Mouse (Mus musculus) spleen, postnatal 4 days (tissue): ENCODE results near the gene Plekha5.
"Not testable (repeated sequence)": the region's sequence is repeated elsewhere in the genome, so short reads cannot be mapped to it uniquely, and the experiment has no call there.

Experiments used
- DNase-seq, 2 experiments: peaks; one replicate each; pipeline ENCODE4 v3.0.0; 2022; ENCODE audit warnings: low spot score in 2 of 2

Gene Plekha5

DNA sequence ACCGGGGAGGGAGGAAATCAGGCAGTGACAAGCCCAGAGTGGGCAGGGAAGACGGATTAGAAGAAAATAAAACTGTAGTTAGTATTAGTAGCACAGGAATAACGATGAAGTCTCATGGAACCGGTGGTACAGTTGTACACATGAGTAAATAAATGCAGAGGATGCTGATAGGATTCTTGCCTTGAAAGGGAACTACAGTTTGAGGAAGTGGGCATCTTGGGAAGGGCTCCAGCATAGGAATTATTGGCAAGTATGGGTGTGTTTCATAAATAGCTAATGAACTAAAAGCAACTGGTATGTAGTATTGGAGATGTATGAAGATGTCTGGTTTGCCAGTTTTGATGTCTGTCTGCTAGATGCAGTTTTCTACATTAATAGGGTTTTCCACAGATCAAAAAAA lies 99.7 kb downstream of the Plekha5 start:
- no peak for DNase-seq

DNA sequence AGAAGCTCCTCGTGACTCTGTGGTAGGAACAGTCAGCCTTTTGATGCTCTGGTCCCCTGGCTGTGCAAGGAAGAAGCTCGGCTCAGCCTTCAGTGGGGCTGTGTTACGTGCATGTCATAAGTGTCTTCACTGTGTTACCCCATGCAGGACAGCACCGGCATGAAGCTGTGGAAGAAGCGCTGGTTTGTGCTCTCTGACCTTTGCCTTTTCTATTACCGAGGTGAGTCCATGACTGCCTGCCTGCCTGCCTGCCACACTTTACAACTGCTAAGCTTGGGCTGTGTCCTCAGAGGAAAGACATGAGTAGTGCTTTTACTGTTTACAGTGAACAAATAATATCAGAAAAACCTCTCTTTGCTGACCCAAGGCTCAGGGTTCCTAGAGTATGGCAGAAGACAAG lies 104.6 kb downstream of the Plekha5 start:
- DNase-seq: no peak

DNA sequence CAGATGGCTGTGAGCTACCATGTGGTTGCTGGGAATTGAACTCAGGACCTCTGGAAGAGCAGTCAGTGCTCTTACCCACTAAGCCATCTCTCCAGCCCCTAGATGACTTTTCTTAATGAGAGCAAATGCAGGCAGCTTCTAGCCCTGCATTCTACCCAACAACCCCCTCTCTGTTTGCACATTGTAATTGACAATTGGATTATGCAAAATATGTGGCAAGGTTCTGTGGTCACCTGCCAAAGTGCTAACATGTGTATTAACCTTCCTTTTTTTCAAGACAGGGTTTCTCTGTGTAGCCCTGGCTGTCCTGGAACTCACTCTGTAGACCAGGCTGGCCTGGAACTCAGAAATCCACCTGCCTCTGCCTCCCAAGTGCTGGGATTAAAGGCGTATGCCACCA lies 109.0 kb downstream of the Plekha5 start:
- DNase-seq: not testable (repeated sequence)

DNA sequence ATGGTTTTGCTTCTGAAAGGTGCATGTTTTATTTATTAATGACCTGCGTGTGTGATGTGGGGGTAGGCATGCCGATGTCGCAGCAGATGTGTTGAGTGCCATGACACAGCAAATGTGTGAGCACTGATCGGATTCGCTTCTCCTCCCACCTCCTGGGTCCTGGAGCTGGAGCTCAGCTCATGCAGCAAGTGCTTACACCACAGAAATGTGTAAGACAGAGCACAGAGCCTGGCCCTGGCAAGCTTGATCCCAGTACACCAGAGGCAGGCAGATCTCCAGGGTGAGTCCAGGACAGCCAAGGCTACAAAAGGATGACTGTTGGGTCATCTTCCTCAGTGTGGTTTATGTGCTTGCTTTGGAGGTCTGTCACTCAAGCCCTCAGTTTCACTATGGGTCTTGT lies 109.8 kb downstream of the Plekha5 start:
- no peak for DNase-seq

DNA sequence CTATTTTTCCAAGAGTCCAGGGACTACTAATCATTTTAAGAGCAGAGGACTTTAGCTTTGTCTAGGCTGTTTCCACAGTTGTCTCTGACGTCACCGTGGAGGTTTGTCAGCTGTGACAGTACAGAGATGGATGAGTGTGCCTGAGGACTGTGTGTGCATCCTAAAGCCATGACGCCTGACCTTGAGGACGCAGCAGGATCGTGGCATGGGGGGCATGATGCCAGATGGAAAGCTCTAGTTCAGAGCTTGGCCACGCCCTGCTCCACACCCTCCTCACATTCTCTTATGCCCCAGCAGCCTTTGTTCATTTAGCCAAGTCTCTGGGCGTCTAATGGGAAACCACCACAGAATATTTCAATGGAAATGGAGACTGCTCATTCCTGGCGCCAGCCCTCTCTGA lies 111.7 kb downstream of the Plekha5 start:
- no peak for DNase-seq

DNA sequence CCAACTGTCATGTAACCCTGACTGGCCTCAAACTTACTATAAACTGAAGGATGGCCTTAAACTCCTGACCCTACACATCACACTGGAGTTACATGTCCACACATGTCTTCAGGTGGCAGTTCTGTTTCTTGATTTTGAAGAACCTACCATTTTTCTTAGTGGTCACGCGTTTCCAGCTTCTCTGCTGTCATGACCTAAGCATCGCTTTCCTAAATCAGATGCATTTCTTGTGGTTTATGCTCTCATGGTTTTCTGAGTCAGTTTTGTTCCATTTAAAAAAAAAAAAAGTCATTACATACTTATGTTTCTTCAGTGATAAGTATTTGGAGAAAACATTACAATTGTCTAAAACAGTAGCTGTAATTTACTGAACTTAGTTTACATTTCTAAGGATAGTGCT lies 118.1 kb downstream of the Plekha5 start:
- no peak for DNase-seq

DNA sequence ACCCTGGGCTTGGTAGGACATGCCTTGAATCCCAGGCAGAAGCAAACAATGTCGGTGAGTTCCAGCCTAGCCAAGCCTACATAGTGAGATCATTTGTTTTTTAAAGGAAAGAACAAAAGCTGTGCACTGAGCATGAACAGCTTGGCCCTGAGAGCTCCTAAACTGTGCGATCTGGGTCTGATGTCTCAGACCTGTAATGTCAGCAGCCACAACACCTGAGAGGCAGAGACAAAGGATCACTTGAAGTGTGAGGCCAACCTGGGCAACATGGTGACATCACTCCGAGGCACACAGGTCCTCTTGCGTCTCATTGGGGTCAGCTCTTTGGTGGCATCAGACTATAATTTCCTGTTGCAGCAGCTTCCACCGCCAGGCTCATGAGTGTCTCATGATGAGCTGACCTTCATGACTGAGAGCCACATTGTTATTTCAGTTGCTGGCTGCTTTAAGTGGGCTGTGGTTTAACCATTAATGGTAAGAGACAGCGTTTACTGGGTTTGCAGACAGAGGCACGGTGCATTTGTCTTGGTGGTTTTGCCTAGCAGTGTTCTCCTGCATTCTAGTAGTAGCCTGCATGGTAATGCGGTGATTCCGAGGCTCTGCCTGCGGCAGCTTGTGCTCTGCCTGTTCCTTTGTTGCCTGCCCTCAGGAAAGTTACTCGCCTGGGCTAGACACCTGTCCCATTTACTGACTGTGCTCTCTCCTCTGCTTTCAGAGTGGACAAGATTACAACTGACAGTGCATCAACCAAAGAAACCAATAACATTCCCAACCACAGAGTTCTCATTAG lies 119.3 kb downstream of the Plekha5 start:
- no peak for DNase-seq

DNA sequence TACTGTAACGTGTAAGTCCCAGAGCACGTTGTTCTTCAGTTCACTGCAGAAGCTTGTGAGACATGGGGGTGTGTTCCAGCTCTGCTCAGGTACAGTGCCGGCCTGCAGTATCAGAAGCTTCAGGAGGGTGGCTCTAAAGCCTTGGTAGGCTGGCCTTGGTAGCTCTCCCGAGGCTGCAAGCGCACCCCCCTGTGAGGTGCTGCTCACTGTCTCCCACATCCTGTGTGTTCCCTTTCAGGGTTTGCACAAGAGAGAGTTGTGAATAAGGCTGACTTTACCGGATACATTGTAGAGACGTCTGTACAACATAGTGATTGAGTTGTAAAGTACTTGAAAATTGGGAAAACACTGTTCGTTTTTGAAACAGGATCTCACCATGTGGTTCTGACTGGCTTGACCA lies 122.2 kb downstream of the Plekha5 start:
- DNase-seq: no peak

DNA sequence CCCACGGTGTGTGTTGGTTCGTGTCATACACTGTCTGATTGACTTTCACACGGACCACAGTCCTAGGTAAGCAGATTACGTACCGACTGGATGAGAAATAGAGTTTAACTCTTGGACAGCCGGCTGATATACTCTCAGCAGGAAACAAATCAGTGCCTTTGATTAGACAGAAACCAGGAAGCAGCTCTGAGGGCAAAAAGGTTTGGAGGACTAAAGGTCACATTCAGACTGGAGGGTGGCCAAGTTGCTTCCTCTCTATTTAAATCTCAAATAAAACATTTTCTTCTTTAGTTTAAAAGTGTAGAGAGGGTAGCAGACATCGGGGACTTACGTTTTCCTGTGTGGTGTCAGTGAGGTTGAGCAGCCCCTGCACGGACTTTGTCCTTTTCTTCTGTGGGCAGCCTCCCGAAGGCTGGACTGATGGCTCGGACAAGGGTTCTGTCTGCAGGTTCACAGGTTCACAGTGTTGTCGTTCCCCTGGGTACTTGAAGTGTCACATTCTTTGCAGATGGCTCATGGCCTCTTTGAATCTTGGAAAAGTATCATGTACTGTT lies 122.9 kb downstream of the Plekha5 start:
- no peak for DNase-seq

DNA sequence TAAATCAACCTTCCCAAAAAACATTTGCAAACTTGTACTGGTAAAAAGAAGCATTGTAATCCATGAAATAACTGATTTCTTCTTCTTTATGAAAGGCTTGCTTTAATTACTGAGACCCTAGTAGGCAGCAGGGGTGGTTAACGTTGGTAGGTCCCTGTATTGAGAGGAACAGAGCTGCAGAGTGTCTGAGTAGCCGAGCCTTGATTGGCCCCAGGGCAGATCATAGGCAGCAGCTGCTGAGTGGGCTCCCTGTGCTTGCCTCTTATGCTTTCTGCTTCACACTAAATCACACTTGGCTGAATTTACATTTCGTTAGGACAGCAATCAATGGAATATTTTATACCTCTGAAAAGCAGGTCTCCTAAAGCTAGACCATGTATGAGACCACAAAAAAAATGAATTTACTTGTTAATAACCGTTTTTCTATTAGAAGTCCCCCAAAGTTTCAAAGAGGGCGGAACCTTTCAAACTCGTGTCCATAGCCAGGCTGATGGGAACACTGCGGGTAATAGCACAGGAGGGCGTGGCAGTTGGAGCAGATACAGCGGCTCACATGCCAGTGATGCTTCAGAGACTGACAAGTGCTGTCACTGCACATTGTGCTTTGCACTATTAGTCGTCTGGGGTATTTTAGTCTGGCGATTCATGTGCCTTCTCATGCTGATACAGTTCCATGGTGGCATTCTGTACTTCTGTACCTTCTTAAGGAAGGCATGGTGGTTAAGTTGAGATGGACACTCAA lies 123.5 kb downstream of the Plekha5 start:
- DNase-seq: no peak

DNA sequence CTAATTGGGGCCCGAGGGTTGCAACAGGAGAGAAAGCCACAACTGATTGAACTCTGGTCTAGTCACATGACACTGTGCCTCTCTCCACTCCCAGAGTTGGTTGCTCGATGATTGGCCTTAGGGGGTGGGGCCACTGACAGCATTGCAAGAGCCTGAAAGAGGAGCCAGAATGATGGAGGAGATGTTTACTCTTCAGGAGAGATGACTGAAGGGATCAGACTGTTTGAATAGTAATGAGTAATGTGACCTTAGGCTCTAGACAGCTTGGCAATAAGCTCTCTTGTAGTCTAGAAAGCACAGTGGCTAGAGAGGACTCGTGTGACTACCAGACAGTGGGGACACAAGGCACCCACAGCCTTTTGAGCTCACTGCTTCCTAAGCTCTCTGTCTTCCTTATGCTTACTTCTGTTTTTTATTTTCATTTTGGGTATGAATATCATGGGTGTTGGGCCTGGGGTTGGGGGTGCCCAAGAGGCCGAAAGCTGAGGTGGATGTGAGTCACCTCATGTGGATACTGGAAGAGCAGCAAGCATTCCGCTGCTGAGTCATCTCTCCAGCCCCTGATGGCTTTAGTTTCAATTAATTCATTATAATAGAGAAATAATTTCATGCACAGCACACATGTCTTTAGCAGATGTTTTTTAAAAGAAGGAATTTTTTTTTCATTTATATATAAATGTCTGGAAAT lies 124.4 kb downstream of the Plekha5 start:
- no peak for DNase-seq

DNA sequence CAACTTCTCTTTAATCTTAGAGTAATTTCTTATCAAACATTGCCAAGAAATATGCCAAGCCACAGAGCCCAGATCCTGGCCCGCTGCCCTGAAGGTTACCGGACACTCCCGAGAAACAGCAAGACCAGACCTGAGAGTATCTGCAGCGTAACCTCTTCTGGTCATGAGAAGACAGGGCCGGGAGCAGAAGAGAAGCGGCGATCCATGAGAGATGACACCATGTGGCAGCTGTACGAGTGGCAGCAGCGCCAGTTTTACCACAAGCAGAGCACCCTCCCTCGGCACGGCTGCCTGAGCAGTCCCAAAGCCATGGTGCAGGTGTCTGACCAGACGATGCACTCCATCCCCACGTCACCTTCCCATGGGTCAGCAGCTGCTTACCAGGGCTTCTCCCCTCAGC lies 126.9 kb downstream of the Plekha5 start:
- no peak for DNase-seq

DNA sequence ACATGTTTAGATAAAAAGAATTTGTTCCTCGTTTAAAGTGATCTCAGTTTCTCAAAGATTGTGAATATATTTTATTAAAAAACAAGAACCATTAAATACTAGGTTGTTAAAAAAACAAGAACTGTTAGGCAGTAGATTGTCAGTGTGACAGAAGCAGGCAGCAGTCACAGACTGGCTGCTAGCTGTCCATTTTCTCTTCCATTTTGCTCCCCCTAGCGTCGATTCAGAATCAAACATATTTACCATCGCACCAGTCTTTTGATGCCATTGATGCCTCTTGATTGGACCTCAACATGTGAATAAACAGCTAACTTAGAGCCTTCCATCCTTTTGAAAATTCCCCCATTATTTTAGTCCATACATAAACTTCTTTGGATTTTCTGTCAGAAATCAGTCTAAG lies 130.4 kb downstream of the Plekha5 start:
- DNase-seq: no peak

DNA sequence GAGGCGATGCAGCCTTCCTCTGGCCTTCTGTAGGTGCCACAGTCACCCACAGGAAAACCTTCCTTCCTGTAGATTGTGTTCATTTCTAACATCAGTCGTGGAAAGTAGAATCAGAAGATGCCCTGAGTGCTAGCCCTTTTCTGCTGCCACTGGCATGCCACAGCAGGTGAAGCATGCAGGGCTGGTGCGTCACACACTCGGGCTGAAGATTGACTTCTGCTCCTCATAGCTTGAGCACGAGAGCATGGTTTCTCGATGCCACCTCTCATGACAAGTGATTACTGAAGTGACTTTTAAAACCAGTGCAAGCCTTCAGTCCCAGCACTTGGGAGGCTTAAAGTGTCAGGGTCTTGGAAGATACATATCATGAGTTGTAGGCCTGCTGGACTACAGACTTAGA lies 135.6 kb downstream of the Plekha5 start:
- DNase-seq: no peak

DNA sequence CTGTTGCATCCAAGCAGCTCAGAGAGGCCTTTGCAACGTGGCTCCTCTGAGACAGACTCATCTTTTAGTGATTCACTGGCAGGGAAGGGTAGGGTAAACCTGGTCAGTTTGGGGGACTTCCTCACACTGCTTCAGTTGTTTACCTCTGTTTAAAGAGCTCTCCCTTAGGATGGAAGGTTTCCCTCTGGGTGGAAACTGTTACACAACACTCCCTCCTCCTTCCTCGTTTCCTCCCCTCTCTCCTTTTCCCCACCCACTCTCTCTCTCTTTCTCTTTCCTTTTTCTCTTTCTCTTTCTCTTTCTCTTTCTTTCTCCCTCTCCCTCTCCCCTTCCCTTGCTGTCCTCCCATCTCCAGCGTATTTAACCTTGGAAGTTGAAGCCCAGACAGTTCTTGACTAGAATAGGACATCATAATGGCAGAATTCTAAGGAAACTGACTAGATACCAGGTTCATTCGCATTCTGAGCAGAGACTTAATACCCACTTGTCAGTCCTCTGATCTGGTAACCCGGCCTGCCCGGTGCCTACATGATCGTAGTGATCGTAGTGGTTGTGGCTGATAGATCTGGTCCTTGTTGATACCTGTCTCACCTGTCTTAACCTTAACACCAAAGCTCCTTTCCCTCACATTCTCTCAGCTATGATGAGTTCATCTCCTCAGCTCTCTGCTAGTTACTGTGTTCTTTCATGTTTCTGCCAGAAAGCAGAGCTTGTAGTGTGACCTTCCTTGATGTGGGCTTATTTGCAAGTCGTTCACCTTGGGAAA lies 137.5 kb downstream of the Plekha5 start:
- no peak for DNase-seq

DNA sequence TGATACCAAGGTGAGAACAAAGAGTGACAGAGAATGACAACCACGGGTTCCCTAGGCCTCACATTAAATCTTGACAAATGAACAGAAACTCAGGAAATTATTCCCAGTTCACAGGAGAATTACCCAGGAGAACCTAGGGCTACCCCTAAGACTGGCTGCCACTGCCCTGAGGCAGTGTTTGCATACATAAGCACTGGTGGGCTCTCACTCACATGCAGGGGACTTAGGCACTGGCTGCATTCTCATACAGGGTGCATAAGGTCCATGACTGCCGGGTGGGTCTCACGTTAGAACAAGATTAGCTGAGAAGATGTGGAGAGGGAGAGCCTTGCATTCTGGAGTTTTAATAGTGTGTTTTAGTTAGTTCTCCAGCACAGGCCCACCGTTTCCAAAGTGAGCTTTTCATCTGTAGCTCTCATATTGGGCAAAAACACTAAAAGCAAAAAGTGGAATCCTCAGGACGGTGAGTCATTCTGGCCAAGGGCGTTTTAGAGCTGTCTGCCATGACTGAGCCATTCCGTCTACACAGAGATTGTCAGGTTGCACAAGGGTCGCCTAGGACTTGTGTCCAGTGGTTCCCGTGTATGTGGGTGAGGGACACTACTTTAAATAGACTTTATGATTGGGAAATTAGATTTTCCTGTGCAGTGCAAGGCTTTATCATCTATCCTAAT lies 138.2 kb downstream of the Plekha5 start:
- no peak for DNase-seq

DNA sequence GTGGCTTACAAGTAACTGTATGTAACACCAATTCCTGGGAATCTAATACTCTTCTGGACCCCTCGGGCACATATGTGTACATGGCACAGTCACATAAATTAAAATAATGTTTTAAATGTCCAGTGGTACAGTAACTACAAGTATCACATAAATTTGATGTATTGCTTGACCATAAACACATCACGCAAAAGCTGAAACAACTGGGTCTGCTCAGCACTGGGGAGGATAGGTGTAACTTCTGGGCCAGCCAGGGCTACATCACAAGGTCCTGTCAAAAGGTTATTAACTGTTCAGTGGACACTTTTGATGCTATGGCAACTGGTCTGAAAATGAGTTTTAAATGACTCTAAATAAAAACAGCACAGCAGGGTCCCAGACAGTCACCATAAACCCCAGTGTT lies 143.3 kb downstream of the Plekha5 start:
- no peak for DNase-seq

DNA sequence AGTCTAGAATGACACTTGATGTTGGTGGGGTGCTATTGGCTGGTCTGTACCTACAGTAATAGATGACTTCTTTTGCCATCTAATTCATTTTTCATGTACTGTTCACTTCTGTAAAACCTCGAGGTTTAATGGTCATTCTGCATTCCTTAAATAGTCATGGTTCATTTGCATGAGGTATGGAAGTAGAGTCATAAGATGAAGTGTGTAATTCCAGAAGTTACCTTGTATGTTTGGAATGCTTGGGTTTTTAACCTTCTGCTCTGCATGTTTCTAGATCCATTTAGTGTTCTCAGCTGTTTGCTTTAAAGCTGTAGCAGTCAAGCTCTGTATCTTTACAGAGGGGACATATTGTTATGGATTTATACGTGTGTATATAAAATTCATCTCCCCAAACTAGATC lies 144.0 kb downstream of the Plekha5 start:
- no peak for DNase-seq

DNA sequence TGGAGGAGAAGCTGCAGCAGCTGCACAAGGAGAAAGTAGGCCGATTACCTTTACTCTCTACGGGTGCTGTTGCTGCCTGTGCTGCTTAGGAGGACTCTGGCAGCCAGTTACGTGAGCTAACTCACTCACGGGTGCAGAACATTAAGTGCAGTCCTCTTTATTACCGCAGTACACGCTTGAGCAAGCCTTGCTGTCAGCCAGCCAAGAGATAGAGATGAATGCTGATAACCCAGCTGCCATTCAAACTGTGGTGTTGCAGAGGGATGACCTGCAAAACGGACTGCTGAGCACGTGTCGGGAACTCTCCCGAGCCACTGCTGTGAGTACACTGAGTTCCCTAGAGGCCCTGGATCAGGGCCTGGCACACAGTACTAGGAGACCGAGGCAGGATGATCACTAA lies 146.3 kb downstream of the Plekha5 start:
- DNase-seq: no peak

DNA sequence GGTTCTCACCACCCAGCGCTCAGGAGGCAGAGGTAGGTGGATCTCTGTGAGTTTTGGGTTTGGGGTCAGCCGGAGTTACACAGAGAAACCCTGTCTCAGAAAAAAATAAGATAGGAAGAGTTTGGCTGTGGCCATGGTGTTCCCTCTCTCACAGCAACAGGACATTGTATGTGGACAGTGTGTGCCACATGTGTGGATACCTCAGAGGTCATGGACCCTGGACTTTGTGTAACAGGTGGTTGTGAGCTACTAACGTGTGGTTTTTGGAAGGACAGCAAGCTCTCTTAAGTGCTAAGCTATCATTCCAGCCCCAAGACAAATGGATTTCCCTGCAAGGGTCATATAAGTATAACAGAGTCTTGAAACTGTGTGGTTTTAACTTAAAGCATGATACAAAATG lies 151.1 kb downstream of the Plekha5 start:
- no peak for DNase-seq

DNA sequence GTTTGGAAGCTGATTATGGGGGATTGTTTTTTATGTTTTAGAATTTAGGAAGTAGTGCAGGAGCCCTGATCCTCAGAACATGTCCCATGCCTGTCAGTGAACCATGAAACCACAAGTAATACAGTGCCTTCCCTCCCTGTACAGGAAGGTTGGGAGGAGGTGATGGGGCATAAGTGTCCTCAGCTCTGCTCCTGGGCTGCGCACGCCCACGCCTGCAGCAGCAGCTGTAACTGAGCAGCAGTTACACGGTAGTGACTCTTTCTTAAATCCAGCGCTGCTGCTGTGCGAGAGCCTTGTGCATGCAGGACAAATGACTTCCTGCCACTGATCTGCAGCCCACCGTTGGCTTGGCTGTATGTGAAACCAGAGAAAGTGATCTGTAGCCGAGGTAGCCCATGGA lies 152.3 kb downstream of the Plekha5 start:
- no peak for DNase-seq
